Mouse (Mus musculus) forelimb bud, embryonic 11.5 days (tissue): ENCODE data around the gene Rab4a.

Experiments used
- DNase-seq: peaks from one replicate; pipeline ENCODE4 v3.0.0-alpha.2; 2012; ENCODE audit warnings: low read depth, low spot score

Gene Rab4a

GRCm38 (mm10) chr8:123847546-123847945 is 41.8 kb downstream of the Rab4a start:
- no peak for DNase-seq

GRCm38 (mm10) chr8:123849352-123849751 is 43.6 kb downstream of the Rab4a start:
- DNase-seq = no peak

DNA sequence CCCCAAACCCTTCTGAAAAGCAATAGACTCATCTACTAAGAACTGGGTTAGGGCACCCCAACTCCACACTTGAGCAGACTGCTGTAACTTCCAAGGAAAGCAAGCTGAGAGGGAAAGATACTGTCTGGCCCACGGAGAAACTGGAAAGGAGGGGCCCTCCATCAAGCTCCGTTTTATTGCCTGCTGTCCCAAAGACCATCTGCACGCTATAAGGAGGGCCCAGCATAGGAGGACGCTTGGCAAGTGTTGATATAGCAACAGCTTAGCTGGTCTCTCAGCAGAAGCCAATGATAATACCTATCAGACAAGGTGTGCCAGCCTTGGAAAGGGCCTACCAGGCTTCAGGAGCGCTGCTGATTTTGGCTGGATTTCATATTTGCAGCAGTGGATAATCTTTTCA is 45.8 kb downstream of the Rab4a start:
- no peak for DNase-seq

GRCm38 (mm10) chr8:123854252-123854651 is 48.5 kb downstream of the Rab4a start:
- no peak for DNase-seq

DNA sequence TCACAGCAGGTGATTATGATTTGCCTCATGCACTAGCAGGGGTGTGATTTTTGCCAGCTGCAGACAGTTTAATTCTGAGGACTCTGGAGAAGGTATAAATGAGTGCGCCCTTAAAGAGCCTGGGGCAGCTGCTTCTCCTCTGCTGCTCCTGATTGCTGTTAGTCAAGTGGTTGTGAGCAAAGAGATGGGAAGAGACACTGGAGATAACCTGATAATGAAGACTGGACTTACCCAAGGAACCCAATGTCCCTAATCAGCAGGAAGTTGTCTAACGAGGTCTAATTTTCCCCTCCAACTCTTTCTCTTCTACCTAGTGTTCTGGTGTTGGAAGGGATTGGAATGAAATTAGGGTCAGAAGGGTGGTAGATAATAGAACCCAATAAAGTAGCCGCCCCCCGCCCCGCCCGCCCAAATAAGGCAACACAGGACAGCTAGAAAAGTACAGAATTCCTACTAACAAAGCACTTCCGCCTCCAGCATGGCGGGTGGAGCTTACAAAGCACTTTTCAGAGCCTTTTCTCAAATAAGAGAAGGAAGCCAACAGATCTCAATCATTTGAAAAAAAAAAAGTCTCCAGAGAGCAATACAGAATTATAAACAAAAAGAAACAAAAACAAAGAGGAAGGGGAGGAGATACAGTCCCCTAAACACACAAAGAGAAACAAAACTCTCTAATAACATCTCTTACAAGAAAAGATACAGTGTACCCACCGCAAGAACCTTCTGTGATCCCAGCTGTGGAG is 49.1 kb downstream of the Rab4a start:
- DNase-seq = no peak

DNA sequence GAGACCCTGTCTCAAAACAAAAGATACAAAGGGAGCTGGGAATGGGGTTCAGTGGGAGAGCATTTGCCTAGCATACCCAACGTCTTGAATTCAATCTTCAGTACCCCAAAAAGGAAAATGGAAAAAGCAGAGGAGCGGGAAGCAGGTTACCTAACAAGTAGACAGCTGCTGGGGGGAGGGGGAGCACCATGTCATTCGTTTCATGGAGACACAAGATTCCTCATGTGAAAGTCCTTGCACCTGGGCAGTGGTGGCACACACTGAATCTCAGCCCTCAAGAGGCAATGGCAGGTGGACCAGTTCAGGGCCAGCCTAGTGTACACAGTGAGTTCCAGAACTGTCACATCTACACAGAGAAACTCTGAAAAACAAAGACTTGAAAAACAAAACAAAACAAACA is 51.6 kb downstream of the Rab4a start:
- no peak for DNase-seq

- peak; percentile 28 for DNase-seq
These were observed 52.8 kb downstream of the Rab4a start for GRCm38 (mm10) chr8:123858574-123858940.

GRCm38 (mm10) chr8:123858941-123859647 is 53.3 kb downstream of the Rab4a start:
- peak; percentile 88 for DNase-seq

DNA sequence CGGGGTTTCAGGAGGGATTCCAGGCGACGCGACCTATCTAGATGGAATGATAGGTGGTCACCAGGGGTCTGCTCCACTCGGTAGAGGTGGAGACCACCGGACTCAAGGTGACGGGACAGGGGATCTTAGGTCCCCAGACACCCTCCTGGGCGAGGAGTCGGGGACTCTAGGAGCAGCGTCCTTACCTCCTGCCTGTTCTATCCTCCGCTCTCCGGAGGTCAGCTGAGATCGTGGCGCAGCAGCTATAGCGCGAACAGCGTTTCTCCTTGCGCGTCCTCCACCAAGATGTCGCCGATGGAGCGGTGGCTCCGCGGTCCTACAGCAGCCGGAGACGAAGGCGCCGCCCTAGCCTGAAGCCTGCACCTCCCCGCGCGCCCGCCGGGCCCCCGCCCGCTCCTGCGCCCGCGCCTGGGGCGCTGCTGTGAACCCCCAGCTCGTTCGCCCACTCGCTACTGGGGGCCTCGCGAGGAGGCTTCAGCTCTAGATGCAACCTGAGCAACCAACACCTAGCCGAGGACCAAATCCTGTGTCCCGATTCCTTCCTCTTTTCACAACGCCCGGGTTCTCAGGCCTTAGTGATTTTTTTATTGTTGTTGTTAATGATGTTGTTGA is 54.0 kb downstream of the Rab4a start, which contains the start of gene Ccsap:
Ccsap (minus strand) TSS at position 562 of the 612 bp plus-strand sequence.
- no peak for DNase-seq

DNA sequence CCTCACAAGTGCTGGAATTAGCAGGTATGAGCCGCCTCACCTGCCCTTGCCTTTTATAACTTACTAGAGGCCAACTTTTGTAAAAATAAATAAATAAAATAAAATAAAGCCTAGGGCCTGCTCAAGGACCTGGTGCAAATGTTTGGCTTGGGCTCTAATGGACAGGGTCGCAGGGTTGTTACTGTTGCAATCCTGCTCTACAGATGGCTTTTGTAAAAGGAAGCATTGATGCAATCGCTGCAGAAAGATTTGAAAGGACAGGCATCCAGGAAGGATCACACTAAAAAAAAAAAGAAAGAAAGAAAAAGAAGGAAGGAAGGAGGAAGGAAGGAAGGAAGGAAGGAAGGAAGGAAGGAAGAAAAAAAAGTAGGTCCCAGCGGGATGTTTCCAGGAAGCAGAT is 54.6 kb downstream of the Rab4a start:
- no peak for DNase-seq

GRCm38 (mm10) chr8:123865786-123866185 is 60.0 kb downstream of the Rab4a start:
- no peak for DNase-seq

GRCm38 (mm10) chr8:123866971-123867370 is 61.2 kb downstream of the Rab4a start:
- no peak for DNase-seq

- no peak for DNase-seq
These were observed 66.3 kb downstream of the Rab4a start for GRCm38 (mm10) chr8:123872048-123872447.

DNA sequence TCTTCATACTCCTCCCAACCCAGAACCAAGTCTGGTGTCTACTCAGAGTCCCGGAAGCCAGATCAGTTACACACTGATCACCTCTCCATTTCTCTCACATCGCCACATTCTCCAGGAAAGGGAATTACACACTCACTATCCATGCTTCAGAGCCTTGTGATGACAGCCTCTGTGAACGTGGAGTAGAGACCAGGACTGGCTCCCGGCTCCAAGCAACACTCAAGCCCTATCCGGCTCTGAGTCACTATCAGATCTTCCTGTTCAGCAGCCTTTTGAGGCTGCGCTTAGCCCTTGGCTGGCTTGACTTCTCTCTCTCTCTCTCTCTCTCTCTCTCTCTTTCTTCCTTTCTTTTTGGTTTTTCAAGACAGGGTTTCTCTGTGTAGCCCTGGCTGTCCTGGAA is 67.6 kb downstream of the Rab4a start:
- no peak for DNase-seq

DNA sequence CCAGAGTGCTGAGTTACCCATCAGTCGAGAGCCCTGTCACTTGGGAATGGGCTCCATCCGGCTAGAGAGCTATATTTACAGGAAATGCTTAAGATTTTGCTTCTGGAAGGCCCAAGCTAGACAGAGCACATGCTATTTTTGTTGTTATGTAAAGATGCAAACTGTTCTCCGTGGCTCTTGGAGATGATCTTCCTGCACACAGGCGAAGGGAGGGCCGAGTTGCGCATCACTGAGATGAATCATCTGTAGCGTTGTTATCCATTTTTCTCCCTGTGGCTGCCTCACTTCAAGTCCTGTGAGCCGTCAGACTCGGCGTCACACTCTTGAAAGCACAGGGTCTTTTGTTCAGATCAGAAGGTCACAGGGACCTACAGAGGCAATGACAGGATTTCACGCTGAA is 68.5 kb downstream of the Rab4a start:
- DNase-seq = no peak

- DNase-seq = no peak
These were observed 72.1 kb downstream of the Rab4a start for GRCm38 (mm10) chr8:123877865-123878264.

GRCm38 (mm10) chr8:123880271-123880670 is 74.5 kb downstream of the Rab4a start:
- no peak for DNase-seq

- DNase-seq = no peak
These were observed 75.1 kb downstream of the Rab4a start for GRCm38 (mm10) chr8:123880821-123881350.

GRCm38 (mm10) chr8:123882412-123882811 is 76.6 kb downstream of the Rab4a start:
- DNase-seq = no peak

DNA sequence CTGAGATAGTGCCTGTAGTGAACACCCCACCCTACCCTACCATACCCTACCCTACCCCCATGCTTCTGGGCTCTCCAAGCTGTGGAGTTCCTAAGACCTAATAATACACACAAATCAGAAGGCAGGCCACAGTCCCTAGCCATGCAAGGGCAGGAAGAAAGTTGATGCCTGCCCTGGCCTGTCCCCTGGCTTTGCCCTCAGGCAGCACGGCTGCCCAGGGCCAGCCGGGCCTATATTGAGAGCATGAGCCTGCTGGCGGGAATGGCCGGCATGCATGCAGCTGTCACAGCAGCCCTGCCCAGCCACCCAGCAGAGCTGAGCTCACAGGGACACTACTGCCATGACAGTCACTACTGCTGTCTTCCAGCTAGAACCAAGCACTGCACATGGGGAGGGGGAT is 77.3 kb downstream of the Rab4a start:
- DNase-seq = no peak
